Mouse (Mus musculus) lung, embryonic 15.5 days (tissue): Measurements from ENCODE around the gene Nrsn2. TPM values are rescaled to one million over a fixed set of nuclear protein-coding genes. Genes with fewer than 3 reads are reported as not detected.
A peak's percentile ranks its signal among the peaks of the same experiment; 100 is the strongest.

Experiments used
- ATAC-seq: fragments of 200-750 bp; cut with Nextera tagmentation; 2 replicates; pipeline ENCODE4 v1.8.0; 2017; ENCODE audit warnings: moderate number of reproducible peaks, borderline replicate concordance; ENCODE audit not compliant: low FRiP score, low TSS enrichment; ENCODE audit errors: extremely low read depth
- H3K27ac ChIP-seq: fragments of 300-500 bp; sonication (generic); 2 replicates; pipeline ENCODE4 v1.5.1; 2015; ENCODE audit warnings: moderate library complexity, mild to moderate bottlenecking, inconsistent platforms
- H3K27me3 ChIP-seq: fragments of 300-500 bp; sonication (generic); 2 replicates; pipeline ENCODE4 v1.6.1; 2015; ENCODE audit warnings: inconsistent platforms
- H3K36me3 ChIP-seq: fragments of 300-500 bp; sonication (generic); 2 replicates; pipeline ENCODE4 v1.6.1; 2015; ENCODE audit warnings: inconsistent platforms
- H3K4me1 ChIP-seq: fragments of 300-500 bp; sonication (generic); 2 replicates; pipeline ENCODE4 v1.6.1; 2015; ENCODE audit warnings: inconsistent platforms
- H3K4me2 ChIP-seq: fragments of 300-500 bp; sonication (generic); 2 replicates; pipeline ENCODE4 v1.6.1; 2015; ENCODE audit warnings: inconsistent platforms, mild to moderate bottlenecking, moderate library complexity
- H3K4me3 ChIP-seq: fragments of 300-500 bp; sonication (generic); 2 replicates; pipeline ENCODE4 v1.5.1; 2015; ENCODE audit warnings: mild to moderate bottlenecking, inconsistent platforms
- H3K9ac ChIP-seq: fragments of 300-500 bp; sonication (generic); 2 replicates; pipeline ENCODE4 v1.6.1; 2015; ENCODE audit warnings: inconsistent platforms
- H3K9me3 ChIP-seq: fragments of 300-500 bp; sonication (generic); 2 replicates; pipeline ENCODE4 v1.6.1; 2016; ENCODE audit warnings: inconsistent platforms
- WGBS: fragments of 180-500 bp; shearing (Covaris S2); methylation state at CpG from one replicate; pipeline ENCODE4 v1.1.7; 2015; 5-methylcytosine and 5-hydroxymethylcytosine counted together
- polyA plus RNA-seq: library from polyadenylated mRNA; unstranded; fragments of >200 nt; fragmentation: Nextera tagmentation; extraction: Ambion mirVana; gene quantifications from 2 replicates; pipeline ENCODE4 v1.2.1, GENCODE M21; 2015

The Nrsn2 gene
- polyA plus RNA-seq, 1 experiment from 2014 or later = 0.36 TPM

- no peak for ATAC-seq
- Histone ChIP-seq H3K4me3 (no peak overlapping the region), H3K27me3 (no peaks in the 10 kb centered on the region), H3K4me2 (no peak overlapping the region), H3K4me1 (peaks cover 18% of the 10 kb centered on the region), H3K9ac (no peak overlapping the region), H3K9me3 (no peaks in the 10 kb centered on the region), H3K27ac (peak overlapping the region; percentile 86), H3K36me3 (no peaks in the 10 kb centered on the region)
- WGBS = 55% methylated on average over 1 of the region's 1 CpGs
These were observed 39.6 kb downstream of the Nrsn2 start for GRCm38 (mm10) chr2:152336856-152337255.

GRCm38 (mm10) chr2:152335289-152335820 lies 41.1 kb downstream of the Nrsn2 start:
- ATAC-seq = no peak
- WGBS = 40% methylated on average over 11 of the region's 11 CpGs
- H3K27ac ChIP-seq = no peak overlapping the region

GRCm38 (mm10) chr2:152333345-152334006 lies 43.0 kb downstream of the Nrsn2 start:
- Histone ChIP-seq H3K36me3 (0 out of 2 replicates have a peak, but pooled peaks cover 7% of the 10 kb centered on the region), H3K9me3 (no peaks in the 10 kb centered on the region), H3K4me2 (no peak overlapping the region), H3K4me3 (no peak overlapping the region), H3K9ac (no peak overlapping the region), H3K27me3 (no peaks in the 10 kb centered on the region), H3K4me1 (peaks cover 34% of the 10 kb centered on the region), H3K27ac (no peak overlapping the region)
- 65% methylated on average over 4 of the region's 4 CpGs for WGBS
- ATAC-seq = no peak

More at GRCm38 (mm10) chr2:152335289-152335820, 41.1 kb downstream of the Nrsn2 start:
- H3K4me3 ChIP-seq = no peak overlapping the region
- H3K27me3 ChIP-seq = no peaks in the 10 kb centered on the region
- H3K4me2 ChIP-seq = no peak overlapping the region
- no peaks in the 10 kb centered on the region for H3K36me3 ChIP-seq
- no peak overlapping the region for H3K9ac ChIP-seq
- peaks cover 32% of the 10 kb centered on the region for H3K4me1 ChIP-seq
- H3K9me3 ChIP-seq = no peaks in the 10 kb centered on the region

GRCm38 (mm10) chr2:152332101-152332825 lies 44.2 kb downstream of the Nrsn2 start, which contains the start of gene Rbck1:
Gene Rbck1 (minus strand): TSS chr2:152332653.
- WGBS = under 1% methylated on average over 54 of the region's 54 CpGs
- 0 out of 2 replicates have a peak, but pooled peaks cover 7% of the 10 kb centered on the region for H3K36me3 ChIP-seq
- H3K4me3 ChIP-seq = peak within 1 kb of the TSS; percentile 73
- ATAC-seq = peak; percentile 94
- H3K4me2 ChIP-seq = peak within 1 kb of the TSS; percentile 86
- H3K4me1 ChIP-seq = peaks cover 34% of the 10 kb centered on the region
- no peaks in the 10 kb centered on the region for H3K27me3 ChIP-seq
- H3K9ac ChIP-seq = peak within 1 kb of the TSS; percentile 75
- H3K27ac ChIP-seq = peak within 1 kb of the TSS; percentile 96
- H3K9me3 ChIP-seq = no peaks in the 10 kb centered on the region

- H3K4me3 ChIP-seq = peak overlapping the region; percentile 73
- peaks cover 20% of the 10 kb centered on the region for H3K36me3 ChIP-seq
- 0 out of 2 replicates have a peak overlapping the region, but pooled peaks have one; percentile 75 for H3K9ac ChIP-seq
- H3K27ac ChIP-seq = no peak overlapping the region
- peaks cover 24% of the 10 kb centered on the region for H3K4me1 ChIP-seq
- H3K4me2 ChIP-seq = peak overlapping the region; percentile 86
- no peak for ATAC-seq
- WGBS = 54% methylated on average over 7 of the region's 7 CpGs
- H3K27me3 ChIP-seq = no peaks in the 10 kb centered on the region
- H3K9me3 ChIP-seq = no peaks in the 10 kb centered on the region
These were observed 45.5 kb downstream of the Nrsn2 start for GRCm38 (mm10) chr2:152330858-152331423.

GRCm38 (mm10) chr2:152327980-152328379 lies 48.5 kb downstream of the Nrsn2 start:
- H3K27ac ChIP-seq = no peak overlapping the region
- no peak for ATAC-seq
- H3K4me3 ChIP-seq = no peak overlapping the region
- no peaks in the 10 kb centered on the region for H3K27me3 ChIP-seq
- H3K4me2 ChIP-seq = no peak overlapping the region
- 62% methylated on average over 5 of the region's 5 CpGs for WGBS
- peaks cover 15% of the 10 kb centered on the region for H3K4me1 ChIP-seq
- H3K9ac ChIP-seq = no peak overlapping the region
- peaks cover 45% of the 10 kb centered on the region for H3K36me3 ChIP-seq
- no peaks in the 10 kb centered on the region for H3K9me3 ChIP-seq

GRCm38 (mm10) chr2:152326654-152327053 lies 49.8 kb downstream of the Nrsn2 start:
- Histone ChIP-seq H3K4me2 (no peak overlapping the region), H3K27me3 (no peaks in the 10 kb centered on the region), H3K9ac (no peak overlapping the region), H3K36me3 (peaks cover 58% of the 10 kb centered on the region), H3K4me1 (peaks cover 15% of the 10 kb centered on the region), H3K27ac (no peak overlapping the region), H3K4me3 (no peak overlapping the region), H3K9me3 (no peaks in the 10 kb centered on the region)
- WGBS = 83% methylated on average over 8 of the region's 8 CpGs
- no peak for ATAC-seq

- Histone ChIP-seq H3K27ac (no peak overlapping the region), H3K27me3 (no peaks in the 10 kb centered on the region), H3K9me3 (no peaks in the 10 kb centered on the region), H3K4me3 (no peak overlapping the region), H3K4me1 (peaks cover 10% of the 10 kb centered on the region), H3K36me3 (peaks cover 63% of the 10 kb centered on the region), H3K4me2 (no peak overlapping the region), H3K9ac (no peak overlapping the region)
- no peak for ATAC-seq
- 87% methylated on average over 13 of the region's 13 CpGs for WGBS
These were observed 50.3 kb downstream of the Nrsn2 start for GRCm38 (mm10) chr2:152326157-152326556.

GRCm38 (mm10) chr2:152324842-152325241 lies 51.6 kb downstream of the Nrsn2 start:
- Histone ChIP-seq H3K27ac (no peak overlapping the region), H3K9ac (no peak overlapping the region), H3K36me3 (peaks cover 71% of the 10 kb centered on the region), H3K4me2 (no peak overlapping the region), H3K4me1 (no peaks in the 10 kb centered on the region), H3K27me3 (no peaks in the 10 kb centered on the region), H3K4me3 (no peak overlapping the region), H3K9me3 (no peaks in the 10 kb centered on the region)
- ATAC-seq = no peak
- 66% methylated on average over 3 of the region's 3 CpGs for WGBS

GRCm38 (mm10) chr2:152323971-152324370 lies 52.5 kb downstream of the Nrsn2 start:
- 91% methylated on average over 14 of the region's 14 CpGs for WGBS
- H3K9me3 ChIP-seq = no peaks in the 10 kb centered on the region
- H3K4me3 ChIP-seq = no peak overlapping the region
- no peaks in the 10 kb centered on the region for H3K4me1 ChIP-seq
- H3K36me3 ChIP-seq = peaks cover 69% of the 10 kb centered on the region
- ATAC-seq = no peak
- H3K9ac ChIP-seq = no peak overlapping the region
- no peak overlapping the region for H3K27ac ChIP-seq
- H3K4me2 ChIP-seq = no peak overlapping the region
- H3K27me3 ChIP-seq = no peaks in the 10 kb centered on the region

GRCm38 (mm10) chr2:152322198-152322597 lies 54.2 kb downstream of the Nrsn2 start:
- WGBS = 96% methylated on average over 6 of the region's 6 CpGs
- H3K9ac ChIP-seq = no peak overlapping the region
- H3K4me3 ChIP-seq = no peak overlapping the region
- no peaks in the 10 kb centered on the region for H3K4me1 ChIP-seq
- peaks cover 76% of the 10 kb centered on the region for H3K36me3 ChIP-seq
- no peak for ATAC-seq
- H3K27me3 ChIP-seq = no peaks in the 10 kb centered on the region
- H3K4me2 ChIP-seq = no peak overlapping the region
- no peaks in the 10 kb centered on the region for H3K9me3 ChIP-seq
- H3K27ac ChIP-seq = no peak overlapping the region

- WGBS = 91% methylated on average over 5 of the region's 5 CpGs
- Histone ChIP-seq H3K27me3 (no peaks in the 10 kb centered on the region), H3K36me3 (peaks cover 74% of the 10 kb centered on the region), H3K9ac (no peak overlapping the region), H3K9me3 (no peaks in the 10 kb centered on the region), H3K4me1 (no peaks in the 10 kb centered on the region), H3K4me3 (no peak overlapping the region), H3K27ac (no peak overlapping the region), H3K4me2 (no peak overlapping the region)
- ATAC-seq = no peak
These were observed 54.9 kb downstream of the Nrsn2 start for GRCm38 (mm10) chr2:152321558-152321957.
